Mouse (Mus musculus): ENCODE data around the gene Pde4b. TPM values are rescaled to one million over a fixed set of nuclear protein-coding genes. Genes with fewer than 3 reads are reported as not detected.

The Pde4b gene
- polyA plus RNA-seq, 1 experiment, result 2.7 TPM

GRCm38 (mm10) chr4:102425422-102425821 is 338.1 kb downstream of the Pde4b start:
- H3K27me3 ChIP-seq (ENCODE audit: control insufficient read depth, insufficient read depth, insufficient read length), result no peaks in the 10 kb centered on the region
- no peak overlapping the region for H3K4me3 ChIP-seq (ENCODE audit: insufficient read depth, poor library complexity, severe bottlenecking)
- H3ac ChIP-seq (ENCODE audit: control insufficient read depth, insufficient read length, low read depth), result no peak overlapping the region
- H3K79me2 ChIP-seq (ENCODE audit: control insufficient read depth, insufficient read depth), result no peaks in the 10 kb centered on the region
- no peaks in the 10 kb centered on the region for H3K79me3 ChIP-seq (ENCODE audit: low read depth)
- TF ChIP-seq CTCF (IDR thresholded peaks at IDR 0.05; ENCODE audit: control insufficient read depth, insufficient read depth, insufficient read length) (no peak), MYOD1 (IDR thresholded peaks at IDR 0.05; ENCODE audit: control insufficient read depth, insufficient read length, low read depth) (no peak), CEBPB (IDR thresholded peaks at IDR 0.05; ENCODE audit: low read depth) (no peak), MAX (IDR thresholded peaks at IDR 0.05) (no peak), MYOG (IDR thresholded peaks at IDR 0.05; ENCODE audit: control insufficient read depth, extremely low read depth, insufficient read length) (no peak), USF1 (IDR thresholded peaks at IDR 0.05; ENCODE audit: low read depth) (no peak), FOSL1 (IDR thresholded peaks at IDR 0.05; ENCODE audit: insufficient read depth, low read length, poor library complexity, severe bottlenecking) (no peak)
- no peaks in the 10 kb centered on the region for H3K36me3 ChIP-seq (ENCODE audit: control insufficient read depth, insufficient read depth)

- no peaks in the 10 kb centered on the region for H3K79me2 ChIP-seq (ENCODE audit: control insufficient read depth, insufficient read depth)
- H3K36me3 ChIP-seq (ENCODE audit: control insufficient read depth, insufficient read depth), result no peaks in the 10 kb centered on the region
- H3K27me3 ChIP-seq (ENCODE audit: control insufficient read depth, insufficient read depth, insufficient read length), result no peaks in the 10 kb centered on the region
- no peak for TF ChIP-seq MAX (IDR thresholded peaks at IDR 0.05)
- TF ChIP-seq MYOD1 (IDR thresholded peaks at IDR 0.05; ENCODE audit: control insufficient read depth, insufficient read length, low read depth), result no peak
- no peak for TF ChIP-seq CTCF (IDR thresholded peaks at IDR 0.05; ENCODE audit: control insufficient read depth, insufficient read depth, insufficient read length)
- no peak for TF ChIP-seq MYOG (IDR thresholded peaks at IDR 0.05; ENCODE audit: control insufficient read depth, extremely low read depth, insufficient read length)
- H3K79me3 ChIP-seq (ENCODE audit: low read depth), result no peaks in the 10 kb centered on the region
- H3K4me3 ChIP-seq (ENCODE audit: insufficient read depth, poor library complexity, severe bottlenecking), result no peak overlapping the region
- H3ac ChIP-seq (ENCODE audit: control insufficient read depth, insufficient read length, low read depth), result no peak overlapping the region
Measured at GRCm38 (mm10) chr4:102429730-102430341, 342.5 kb downstream of the Pde4b start.

- Histone ChIP-seq H3K27me3 (ENCODE audit: control insufficient read depth, insufficient read depth, insufficient read length) (no peaks in the 10 kb centered on the region), H3K79me2 (ENCODE audit: control insufficient read depth, insufficient read depth) (no peaks in the 10 kb centered on the region), H3ac (ENCODE audit: control insufficient read depth, insufficient read length, low read depth) (no peak overlapping the region), H3K4me3 (ENCODE audit: insufficient read depth, poor library complexity, severe bottlenecking) (no peak overlapping the region), H3K79me3 (ENCODE audit: low read depth) (no peaks in the 10 kb centered on the region), H3K36me3 (ENCODE audit: control insufficient read depth, insufficient read depth) (no peaks in the 10 kb centered on the region)
- TF ChIP-seq FOSL1 (IDR thresholded peaks at IDR 0.05; ENCODE audit: insufficient read depth, low read length, poor library complexity, severe bottlenecking) (no peak), CEBPB (IDR thresholded peaks at IDR 0.05; ENCODE audit: low read depth) (peak; percentile 23), MYOD1 (IDR thresholded peaks at IDR 0.05; ENCODE audit: control insufficient read depth, insufficient read length, low read depth) (peak; percentile 98), USF1 (IDR thresholded peaks at IDR 0.05; ENCODE audit: low read depth) (no peak), MAX (IDR thresholded peaks at IDR 0.05) (no peak), MYOG (IDR thresholded peaks at IDR 0.05; ENCODE audit: control insufficient read depth, extremely low read depth, insufficient read length) (no peak), CTCF (IDR thresholded peaks at IDR 0.05; ENCODE audit: control insufficient read depth, insufficient read depth, insufficient read length) (no peak)
Measured at GRCm38 (mm10) chr4:102432040-102432782, 344.9 kb downstream of the Pde4b start.

DNA sequence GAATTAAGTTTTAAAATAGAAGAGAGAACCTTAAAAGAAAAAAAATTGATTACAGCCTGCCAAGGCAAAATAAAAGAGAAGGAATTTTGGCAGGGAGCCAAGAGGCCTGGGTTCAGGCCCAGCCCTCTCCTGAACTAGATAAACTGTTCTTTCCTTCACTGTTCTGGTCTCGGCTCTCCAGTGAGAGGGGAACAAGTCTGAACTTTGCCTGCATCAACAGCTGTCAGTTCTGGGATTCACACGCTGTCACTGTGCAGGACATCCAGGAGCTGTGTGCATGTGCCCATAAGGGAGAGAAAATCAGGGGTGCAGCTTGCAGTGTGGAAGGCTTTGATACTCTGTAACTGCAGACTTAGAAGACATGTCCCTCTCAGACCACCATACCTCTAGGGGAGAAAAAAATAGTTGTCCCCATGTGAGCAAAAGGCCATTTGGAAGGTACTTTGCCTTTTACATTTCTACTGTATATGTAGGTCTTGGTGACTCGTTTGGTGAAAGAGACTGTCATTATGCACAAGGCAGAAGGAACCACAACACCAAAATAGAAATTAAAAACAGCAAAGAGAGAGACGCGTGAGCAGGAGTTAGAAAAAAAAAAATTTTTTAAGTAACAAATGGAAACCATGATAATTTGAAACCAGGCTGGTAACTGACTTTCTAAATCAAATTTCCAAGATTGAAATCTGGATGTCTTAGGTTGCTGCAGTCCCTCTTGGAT is 352.2 kb downstream of the Pde4b start:
- Histone ChIP-seq H3K27me3 (ENCODE audit: control insufficient read depth, insufficient read depth, insufficient read length) (no peaks in the 10 kb centered on the region), H3K4me3 (ENCODE audit: insufficient read depth, poor library complexity, severe bottlenecking) (no peak overlapping the region), H3K36me3 (ENCODE audit: control insufficient read depth, insufficient read depth) (no peaks in the 10 kb centered on the region), H3K79me3 (ENCODE audit: low read depth) (no peaks in the 10 kb centered on the region), H3ac (ENCODE audit: control insufficient read depth, insufficient read length, low read depth) (no peak overlapping the region), H3K79me2 (ENCODE audit: control insufficient read depth, insufficient read depth) (no peaks in the 10 kb centered on the region)
- no peak for TF ChIP-seq FOSL1 (IDR thresholded peaks at IDR 0.05; ENCODE audit: insufficient read depth, low read length, poor library complexity, severe bottlenecking)
- no peak for TF ChIP-seq USF1 (IDR thresholded peaks at IDR 0.05; ENCODE audit: low read depth)
- TF ChIP-seq CTCF (IDR thresholded peaks at IDR 0.05; ENCODE audit: control insufficient read depth, insufficient read depth, insufficient read length), result no peak
- TF ChIP-seq MYOG (IDR thresholded peaks at IDR 0.05; ENCODE audit: control insufficient read depth, extremely low read depth, insufficient read length), result no peak
- no peak for TF ChIP-seq MAX (IDR thresholded peaks at IDR 0.05)
- TF ChIP-seq MYOD1 (IDR thresholded peaks at IDR 0.05; ENCODE audit: control insufficient read depth, insufficient read length, low read depth), result no peak
- no peak for TF ChIP-seq CEBPB (IDR thresholded peaks at IDR 0.05; ENCODE audit: low read depth)

- no peaks in the 10 kb centered on the region for H3K79me3 ChIP-seq (ENCODE audit: low read depth)
- no peak for TF ChIP-seq CTCF (IDR thresholded peaks at IDR 0.05; ENCODE audit: control insufficient read depth, insufficient read depth, insufficient read length)
- TF ChIP-seq MAX (IDR thresholded peaks at IDR 0.05), result no peak
- TF ChIP-seq MYOD1 (IDR thresholded peaks at IDR 0.05; ENCODE audit: control insufficient read depth, insufficient read length, low read depth), result no peak
- no peak for TF ChIP-seq CEBPB (IDR thresholded peaks at IDR 0.05; ENCODE audit: low read depth)
- TF ChIP-seq FOSL1 (IDR thresholded peaks at IDR 0.05; ENCODE audit: insufficient read depth, low read length, poor library complexity, severe bottlenecking), result no peak
- no peak for TF ChIP-seq USF1 (IDR thresholded peaks at IDR 0.05; ENCODE audit: low read depth)
- no peak for TF ChIP-seq MYOG (IDR thresholded peaks at IDR 0.05; ENCODE audit: control insufficient read depth, extremely low read depth, insufficient read length)
- no peaks in the 10 kb centered on the region for H3K36me3 ChIP-seq (ENCODE audit: control insufficient read depth, insufficient read depth)
- no peaks in the 10 kb centered on the region for H3K27me3 ChIP-seq (ENCODE audit: control insufficient read depth, insufficient read depth, insufficient read length)
- no peak overlapping the region for H3ac ChIP-seq (ENCODE audit: control insufficient read depth, insufficient read length, low read depth)
- no peak overlapping the region for H3K4me3 ChIP-seq (ENCODE audit: insufficient read depth, poor library complexity, severe bottlenecking)
- H3K79me2 ChIP-seq (ENCODE audit: control insufficient read depth, insufficient read depth), result no peaks in the 10 kb centered on the region
Measured at GRCm38 (mm10) chr4:102440119-102440481, 352.8 kb downstream of the Pde4b start.

Data from C2C12 (cell line).